Mouse (Mus musculus) forebrain, embryonic 16.5 days (tissue): ENCODE data around the gene Mrpl46. TPM values are rescaled to one million over a fixed set of nuclear protein-coding genes. Genes with fewer than 3 reads are reported as not detected.

Experiments used
- ATAC-seq: fragments of 200-750 bp; cut with Nextera tagmentation; 2 replicates; pipeline ENCODE4 v1.8.0; 2017; ENCODE audit warnings: mild to moderate bottlenecking, moderate library complexity
- H3K27ac ChIP-seq: fragments of 300-500 bp; sonication (generic); 2 replicates; pipeline ENCODE4 v1.5.1; 2014; ENCODE audit warnings: low read length, control low read depth
- H3K27me3 ChIP-seq: fragments of 300-500 bp; sonication (generic); replicated peaks from 2 replicates; pipeline ENCODE4 v1.6.1; 2014; ENCODE audit warnings: low read length; ENCODE audit not compliant: control insufficient read depth, insufficient read depth
- H3K36me3 ChIP-seq: fragments of 300-500 bp; sonication (generic); 2 replicates; pipeline ENCODE4 v1.6.1; 2014; ENCODE audit not compliant: control insufficient read depth, insufficient read depth
- H3K4me1 ChIP-seq: fragments of 300-500 bp; sonication (generic); replicated peaks from 2 replicates; pipeline ENCODE4 v1.6.1; 2014; ENCODE audit warnings: low read length; ENCODE audit not compliant: control insufficient read depth, insufficient read depth
- H3K4me2 ChIP-seq: fragments of 300-500 bp; sonication (generic); 2 replicates; pipeline ENCODE4 v1.6.1; 2014; ENCODE audit warnings: mild to moderate bottlenecking, low read length, control low read depth
- H3K4me3 ChIP-seq: fragments of 300-500 bp; sonication (generic); replicated peaks from 2 replicates; pipeline ENCODE4 v1.5.1; 2014; ENCODE audit warnings: mild to moderate bottlenecking, low read length, control low read depth
- H3K9ac ChIP-seq: fragments of 300-500 bp; sonication (generic); replicated peaks from 2 replicates; pipeline ENCODE4 v1.6.1; 2014; ENCODE audit warnings: low read depth, low read length, control low read depth
- H3K9me3 ChIP-seq: fragments of 300-500 bp; sonication (generic); 2 replicates; pipeline ENCODE4 v1.6.1; 2016; ENCODE audit warnings: low read length; ENCODE audit not compliant: control insufficient read depth
- WGBS: fragments of 180-500 bp; shearing (Covaris S2); extraction: QIAGEN DNeasy Blood & Tissue Kit; methylation state at CpG from one replicate; pipeline ENCODE4 v1.1.7; 2014; 5-methylcytosine and 5-hydroxymethylcytosine counted together
- polyA plus RNA-seq: library from polyadenylated mRNA; unstranded; fragments of >200 nt; fragmentation: Nextera tagmentation; extraction: Ambion mirVana; gene quantifications from 2 replicates; pipeline ENCODE4 v1.2.1, GENCODE M21; 2015

The Mrpl46 gene
- polyA plus RNA-seq, 1 experiment from 2014 or later: 52.9 TPM

DNA sequence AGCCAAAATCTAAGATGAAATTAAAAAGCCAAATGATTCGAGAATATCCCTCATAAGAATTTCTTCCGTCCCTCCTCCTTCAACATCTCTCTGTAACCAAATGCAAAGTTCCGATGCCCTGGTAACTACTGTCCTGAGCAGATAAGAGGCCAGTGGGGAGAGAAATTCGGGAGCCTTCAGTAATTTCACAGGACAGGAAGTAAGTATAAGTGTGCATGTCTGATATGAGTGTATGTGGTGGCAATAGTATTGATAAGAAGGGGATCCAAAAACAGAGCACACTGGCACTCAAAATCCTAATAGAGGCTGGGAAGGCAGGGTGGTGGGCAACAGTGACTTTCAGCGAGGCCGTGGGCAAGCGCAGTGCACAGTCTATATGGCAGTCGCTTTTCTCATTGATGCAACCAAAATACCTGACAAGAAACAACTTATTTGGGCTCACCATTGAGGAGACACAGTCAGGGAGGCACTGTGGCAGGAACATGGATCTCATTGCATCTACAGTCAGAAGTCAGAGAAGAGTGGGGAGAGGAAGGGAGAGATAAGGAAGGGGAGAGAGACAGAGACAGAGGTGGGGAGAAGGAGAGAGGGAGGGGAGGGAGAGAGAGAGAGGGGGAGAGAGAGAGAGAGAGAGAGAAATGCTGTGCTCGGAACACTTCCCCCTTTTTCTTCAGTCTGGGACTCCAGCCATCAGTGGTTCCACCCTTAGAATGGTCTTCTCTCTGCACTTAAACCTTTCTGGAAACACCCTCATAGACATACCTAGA is 16.6 kb upstream of the Mrpl46 start:
- 73% methylated on average over 9 of the region's 9 CpGs for WGBS
- no peak for ATAC-seq
- no peak overlapping the region for H3K4me2 ChIP-seq
- H3K27ac ChIP-seq: no peak overlapping the region
- no peaks in the 10 kb centered on the region for H3K27me3 ChIP-seq
- H3K9ac ChIP-seq: no peak overlapping the region
- H3K4me1 ChIP-seq: peaks cover 23% of the 10 kb centered on the region
- no peaks in the 10 kb centered on the region for H3K36me3 ChIP-seq
- H3K9me3 ChIP-seq: no peaks in the 10 kb centered on the region
- no peak overlapping the region for H3K4me3 ChIP-seq

DNA sequence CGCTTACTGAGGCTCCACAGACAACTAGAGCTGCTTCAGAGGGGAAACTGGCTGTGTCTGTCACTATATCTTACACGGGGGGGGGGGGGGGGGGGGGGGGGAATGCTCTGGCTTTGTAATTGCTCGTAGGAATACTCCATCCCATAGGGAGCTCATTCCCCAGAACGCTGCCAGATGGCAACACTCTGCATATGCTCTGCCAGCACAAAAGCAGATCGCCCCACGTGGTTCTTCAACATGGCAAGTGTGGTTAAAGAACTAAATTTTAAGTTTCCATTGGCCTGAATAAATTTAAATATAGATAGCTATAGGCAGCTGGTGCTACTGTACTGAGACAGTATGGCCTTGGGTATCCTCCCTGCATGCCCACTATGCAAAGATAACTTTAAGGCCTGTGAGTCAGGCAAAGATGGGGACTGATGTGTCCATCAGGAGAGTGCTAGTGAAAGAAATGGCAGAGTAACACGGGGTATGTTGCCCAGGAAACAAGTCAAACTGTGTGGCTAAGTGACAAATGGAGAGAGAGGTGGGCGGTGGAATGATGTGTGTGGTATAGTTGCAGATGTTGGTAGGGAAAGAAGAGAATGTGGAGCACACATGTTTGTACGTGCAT is 14.6 kb upstream of the Mrpl46 start:
- peak overlapping the region; percentile 93 for H3K27ac ChIP-seq
- H3K9me3 ChIP-seq: no peaks in the 10 kb centered on the region
- WGBS: 31% methylated on average over 9 of the region's 9 CpGs
- H3K36me3 ChIP-seq: 0 out of 2 replicates have a peak, but pooled peaks cover under 1% of the 10 kb centered on the region
- peak; percentile 85 for ATAC-seq
- H3K9ac ChIP-seq: no peak overlapping the region
- H3K27me3 ChIP-seq: no peaks in the 10 kb centered on the region
- H3K4me3 ChIP-seq: no peak overlapping the region
- peaks cover 23% of the 10 kb centered on the region for H3K4me1 ChIP-seq
- H3K4me2 ChIP-seq: 0 out of 2 replicates have a peak overlapping the region, but pooled peaks have one; percentile 9

DNA sequence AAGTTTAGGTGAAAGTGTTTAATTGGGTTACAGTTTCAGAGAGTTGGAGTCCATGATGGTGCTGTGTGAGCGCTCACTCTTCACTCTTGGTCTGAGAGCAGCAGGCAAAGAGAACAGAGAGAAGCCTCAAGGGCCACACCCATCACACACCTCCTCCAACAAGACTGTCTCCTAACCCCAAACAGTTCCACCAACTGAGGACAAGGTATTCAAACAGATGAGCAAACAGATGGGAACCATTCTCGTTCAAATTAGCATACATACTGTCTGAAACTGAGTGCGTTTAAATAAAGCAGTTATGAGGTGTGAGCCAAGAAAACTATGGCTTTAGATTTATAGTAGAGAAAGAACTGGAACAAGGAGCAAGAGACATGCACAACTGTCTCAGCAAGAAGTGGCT is 13.3 kb upstream of the Mrpl46 start:
- H3K27ac ChIP-seq: peak overlapping the region; percentile 93

DNA sequence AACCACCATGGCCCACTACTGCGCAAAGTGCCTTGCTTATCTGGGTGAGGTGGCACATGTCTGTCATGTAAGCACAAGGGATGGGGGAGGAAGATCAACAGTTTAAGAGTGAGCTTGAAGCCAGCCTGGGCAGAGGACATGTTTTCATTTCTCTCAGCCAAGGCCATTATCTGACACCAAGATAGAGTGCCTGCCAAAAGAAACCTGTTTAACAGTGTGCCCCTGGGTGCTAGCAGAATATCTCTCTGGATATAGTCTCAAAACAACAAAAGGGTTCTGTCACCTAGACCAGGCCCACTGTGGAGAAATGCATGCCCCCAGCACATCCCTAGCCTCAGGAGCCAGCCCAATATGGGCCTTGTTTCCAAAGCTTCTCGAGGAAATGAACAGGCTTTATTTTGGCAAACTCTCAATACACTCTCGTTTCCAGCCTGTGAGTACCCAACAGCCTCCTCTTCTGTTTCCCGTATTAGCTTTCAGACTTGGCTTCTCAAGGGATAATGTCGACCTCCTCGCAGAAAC is 11.3 kb upstream of the Mrpl46 start:
- H3K4me3 ChIP-seq: no peak overlapping the region
- no peaks in the 10 kb centered on the region for H3K27me3 ChIP-seq
- WGBS: 59% methylated on average over 6 of the region's 6 CpGs
- no peak overlapping the region for H3K27ac ChIP-seq
- ATAC-seq: no peak
- H3K9me3 ChIP-seq: no peaks in the 10 kb centered on the region
- no peak overlapping the region for H3K9ac ChIP-seq
- H3K4me2 ChIP-seq: no peak overlapping the region
- peaks cover 13% of the 10 kb centered on the region for H3K36me3 ChIP-seq
- H3K4me1 ChIP-seq: peaks cover 23% of the 10 kb centered on the region

More for the DNA sequence above, 13.3 kb upstream of the Mrpl46 start:
- H3K36me3 ChIP-seq: 0 out of 2 replicates have a peak, but pooled peaks cover 4% of the 10 kb centered on the region
- no peak overlapping the region for H3K9ac ChIP-seq
- H3K4me1 ChIP-seq: peaks cover 23% of the 10 kb centered on the region
- no peak overlapping the region for H3K4me3 ChIP-seq
- no peak overlapping the region for H3K4me2 ChIP-seq
- no peaks in the 10 kb centered on the region for H3K9me3 ChIP-seq
- 68% methylated on average over 3 of the region's 3 CpGs for WGBS
- no peak for ATAC-seq
- H3K27me3 ChIP-seq: no peaks in the 10 kb centered on the region

DNA sequence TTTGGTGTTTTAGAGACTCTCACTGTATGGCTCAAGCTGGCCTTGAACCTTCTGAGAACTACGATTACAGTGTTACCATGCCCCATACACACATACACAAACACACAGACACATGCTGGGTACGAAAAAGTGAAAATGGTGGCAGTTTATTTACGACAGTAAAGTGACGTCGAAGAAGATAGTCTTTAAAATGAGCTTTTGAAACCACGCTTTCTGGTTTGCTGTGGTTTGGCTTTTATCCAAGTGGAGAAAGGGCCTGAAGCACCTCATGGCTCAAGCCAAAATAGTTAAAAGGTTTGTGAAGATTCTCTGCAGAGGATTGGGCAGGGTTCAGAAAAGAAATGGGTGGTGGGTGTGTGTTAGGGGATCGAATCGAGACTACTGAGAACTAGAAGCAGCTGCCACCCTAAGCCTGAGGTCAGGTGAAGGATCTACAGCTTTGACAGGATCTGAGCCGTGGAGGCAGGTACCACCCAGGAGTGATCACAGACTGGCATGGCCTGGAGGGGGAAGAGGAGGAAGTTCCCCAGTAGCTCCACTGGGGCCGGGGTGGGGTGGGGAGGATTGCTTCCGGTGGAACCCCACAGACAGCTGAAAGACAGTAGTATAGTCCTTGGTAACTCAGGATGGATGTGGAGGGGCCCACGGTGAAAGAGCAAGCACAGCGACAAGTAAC is 10.7 kb upstream of the Mrpl46 start:
- no peak for ATAC-seq
- Histone ChIP-seq H3K9ac (no peak overlapping the region), H3K4me3 (no peak overlapping the region), H3K27ac (no peak overlapping the region), H3K9me3 (no peaks in the 10 kb centered on the region), H3K4me2 (no peak overlapping the region), H3K4me1 (peaks cover 20% of the 10 kb centered on the region), H3K27me3 (no peaks in the 10 kb centered on the region), H3K36me3 (peaks cover 17% of the 10 kb centered on the region)
- WGBS: 87% methylated on average over 13 of the region's 13 CpGs

DNA sequence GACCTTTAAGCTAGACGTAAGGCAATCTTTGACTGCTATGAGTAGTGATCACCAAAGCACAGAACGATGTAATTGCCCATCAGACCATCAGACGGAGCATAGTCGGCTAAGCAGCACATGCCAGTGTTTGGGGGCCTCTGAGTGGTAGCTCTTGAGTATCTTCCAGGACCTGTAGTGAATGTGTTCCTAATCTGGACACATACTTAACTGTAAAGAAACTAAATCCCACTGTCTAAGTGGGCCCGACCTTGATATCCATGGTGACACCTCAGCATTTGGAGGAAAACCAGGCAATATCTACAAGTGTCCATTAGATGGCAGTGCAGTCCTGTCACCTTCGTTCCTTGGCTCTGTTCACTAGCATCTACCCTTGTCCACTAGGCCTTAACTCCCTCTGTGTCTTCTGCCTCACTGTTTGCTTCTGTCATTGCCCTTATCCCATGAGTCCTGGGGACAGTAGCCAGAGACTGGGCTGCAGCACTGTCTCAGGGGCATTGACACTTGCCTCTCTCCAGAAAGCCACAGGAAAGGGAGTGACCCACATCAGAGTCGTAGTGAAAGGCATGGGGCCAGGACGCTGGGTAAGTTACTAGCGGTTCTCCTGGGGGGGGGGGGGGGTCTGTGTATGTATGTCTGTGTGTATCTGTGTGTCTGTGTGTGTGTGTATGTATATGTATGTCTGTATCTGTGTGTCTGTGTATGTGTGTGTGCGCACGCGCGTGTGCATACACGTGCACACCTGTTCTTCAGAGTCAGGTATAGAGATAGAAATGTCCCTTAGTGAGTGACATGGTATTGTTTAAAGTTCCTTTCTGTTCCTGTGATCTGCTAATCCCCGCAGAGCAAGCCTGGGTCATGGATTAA is 8.3 kb upstream of the Mrpl46 start:
- no peaks in the 10 kb centered on the region for H3K27me3 ChIP-seq
- peak; percentile 61 for ATAC-seq
- H3K36me3 ChIP-seq: peaks cover 18% of the 10 kb centered on the region

DNA sequence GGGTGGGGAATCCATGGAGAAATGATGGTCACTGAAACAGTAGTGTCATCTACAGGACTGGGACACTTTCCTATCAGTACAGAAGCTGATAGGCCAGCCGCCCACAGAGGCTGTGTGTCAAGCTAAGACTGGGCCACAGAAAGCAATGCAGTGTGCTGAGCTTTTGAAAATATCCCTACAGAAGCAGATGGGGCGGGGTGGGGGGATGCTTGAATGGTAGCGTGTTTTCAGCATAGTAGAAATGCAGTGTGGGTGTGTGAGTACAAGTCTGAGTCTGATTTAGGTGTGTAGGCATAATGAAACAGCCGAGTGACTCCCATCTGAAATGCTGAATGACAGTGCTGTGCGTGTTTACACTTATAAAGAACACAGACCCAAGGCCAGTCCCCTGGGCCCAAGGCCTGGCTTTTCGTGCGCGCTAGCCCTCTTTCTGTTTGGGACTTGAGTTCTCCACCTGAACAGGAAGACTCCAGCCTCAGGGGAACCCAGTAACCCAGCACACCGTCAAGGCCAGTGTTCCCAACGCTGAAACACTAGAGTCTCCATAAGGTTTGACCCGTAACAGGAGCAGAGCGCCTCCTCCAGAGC is 4.6 kb upstream of the Mrpl46 start:
- Histone ChIP-seq H3K27ac (no peak overlapping the region), H3K4me1 (peaks cover 5% of the 10 kb centered on the region), H3K9ac (no peak overlapping the region), H3K4me3 (no peak overlapping the region), H3K4me2 (no peak overlapping the region), H3K9me3 (no peaks in the 10 kb centered on the region), H3K36me3 (peaks cover 17% of the 10 kb centered on the region), H3K27me3 (no peaks in the 10 kb centered on the region)
- 84% methylated on average over 12 of the region's 12 CpGs for WGBS
- ATAC-seq: no peak

More for the DNA sequence above, 8.3 kb upstream of the Mrpl46 start:
- Histone ChIP-seq H3K9me3 (no peaks in the 10 kb centered on the region), H3K4me1 (0 out of 2 replicates have a peak, but pooled peaks cover 2% of the 10 kb centered on the region), H3K27ac (no peak overlapping the region), H3K4me2 (no peak overlapping the region), H3K4me3 (no peak overlapping the region), H3K9ac (no peak overlapping the region)
- WGBS: 83% methylated on average over 15 of the region's 15 CpGs

DNA sequence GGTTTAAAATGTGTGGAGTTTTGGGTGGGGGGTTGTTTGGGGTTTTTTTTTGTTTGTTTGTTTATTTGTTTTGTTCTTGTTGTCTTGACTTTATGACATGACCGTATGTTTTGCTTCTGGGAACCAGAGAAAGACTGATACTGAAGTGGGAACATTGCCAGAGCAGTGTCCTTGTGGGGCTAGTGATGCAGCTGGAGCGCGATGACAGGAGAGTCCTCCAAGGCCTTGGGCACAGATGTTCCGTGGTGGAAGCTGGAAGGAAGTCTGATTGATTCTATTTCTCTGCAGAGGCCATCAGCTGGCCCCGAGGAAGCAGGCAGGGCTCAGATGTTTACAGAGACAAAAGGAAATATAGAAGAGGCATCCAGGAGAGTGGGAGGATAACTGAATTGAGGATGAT is 2.6 kb upstream of the Mrpl46 start:
- Histone ChIP-seq H3K4me1 (peaks cover 11% of the 10 kb centered on the region), H3K27ac (no peak overlapping the region), H3K27me3 (no peaks in the 10 kb centered on the region), H3K4me2 (no peak overlapping the region), H3K36me3 (peaks cover 13% of the 10 kb centered on the region), H3K9me3 (no peaks in the 10 kb centered on the region), H3K4me3 (no peak overlapping the region), H3K9ac (no peak overlapping the region)
- ATAC-seq: no peak
- WGBS: 85% methylated on average over 5 of the region's 5 CpGs
